Mouse (Mus musculus) neural tube, embryonic 14.5 days (tissue): Measurements from ENCODE around the gene Mrpl45. TPM values are rescaled to one million over a fixed set of nuclear protein-coding genes. Genes with fewer than 3 reads are reported as not detected.

Source experiments
- ATAC-seq: fragments of 200-750 bp; cut with Nextera tagmentation; 2 replicates; pipeline ENCODE4 v1.8.0; 2017; ENCODE audit warnings: low read depth, mild to moderate bottlenecking, moderate TSS enrichment, moderate library complexity
- H3K27ac ChIP-seq: fragments of 300-500 bp; sonication (generic); 2 replicates; pipeline ENCODE4 v1.5.1; 2014; ENCODE audit warnings: low read depth, mild to moderate bottlenecking, control low read depth, low read length, moderate library complexity, mixed read lengths
- H3K27me3 ChIP-seq: fragments of 300-500 bp; sonication (generic); 2 replicates; pipeline ENCODE4 v1.6.1; 2014; ENCODE audit warnings: low read length; ENCODE audit not compliant: control insufficient read depth, insufficient read depth
- H3K36me3 ChIP-seq: fragments of 300-500 bp; sonication (generic); 2 replicates; pipeline ENCODE4 v1.6.1; 2014; ENCODE audit warnings: low read length, mixed read lengths; ENCODE audit not compliant: control insufficient read depth, insufficient read depth
- H3K4me1 ChIP-seq: fragments of 300-500 bp; sonication (generic); 2 replicates; pipeline ENCODE4 v1.6.1; 2014; ENCODE audit warnings: low read length; ENCODE audit not compliant: control insufficient read depth, insufficient read depth
- H3K4me2 ChIP-seq: fragments of 300-500 bp; sonication (generic); 2 replicates; pipeline ENCODE4 v1.6.1; 2014; ENCODE audit warnings: mild to moderate bottlenecking, low read depth, low read length, control low read depth
- H3K4me3 ChIP-seq: fragments of 300-500 bp; sonication (generic); 2 replicates; pipeline ENCODE4 v1.5.1; 2014; ENCODE audit warnings: low read depth, low read length, control low read depth, mixed read lengths
- H3K9ac ChIP-seq: fragments of 300-500 bp; sonication (generic); replicated peaks from 2 replicates; pipeline ENCODE4 v1.6.1; 2014; ENCODE audit warnings: low read depth, mild to moderate bottlenecking, control low read depth, low read length, mixed read lengths
- H3K9me3 ChIP-seq: fragments of 300-500 bp; sonication (generic); 2 replicates; pipeline ENCODE4 v1.6.1; 2016; ENCODE audit warnings: low read length; ENCODE audit not compliant: control insufficient read depth
- WGBS: fragments of 180-500 bp; shearing (Covaris S2); extraction: QIAGEN DNeasy Blood & Tissue Kit; methylation state at CpG from one replicate; pipeline ENCODE4 v1.1.7; 2014; 5-methylcytosine and 5-hydroxymethylcytosine counted together
- polyA plus RNA-seq: library from polyadenylated mRNA; unstranded; fragments of >200 nt; fragmentation: Nextera tagmentation; extraction: Ambion mirVana; gene quantifications from 2 replicates; pipeline ENCODE4 v1.2.1, GENCODE M21; 2014

The Mrpl45 gene
- polyA plus RNA-seq, 1 experiment from 2014 or later: 43.9 TPM

- Histone ChIP-seq H3K36me3 (no peaks in the 10 kb centered on the region), H3K27ac (no peak overlapping the region), H3K4me3 (no peak overlapping the region), H3K9me3 (no peaks in the 10 kb centered on the region), H3K4me2 (no peak overlapping the region), H3K9ac (no peak overlapping the region), H3K4me1 (no peaks in the 10 kb centered on the region), H3K27me3 (no peaks in the 10 kb centered on the region)
- no peak for ATAC-seq
Measured at GRCm38 (mm10) chr11:97287643-97288042, 27.9 kb upstream of the Mrpl45 start.

GRCm38 (mm10) chr11:97289276-97290230 is 26.0 kb upstream of the Mrpl45 start:
- H3K9ac ChIP-seq: no peak overlapping the region
- no peaks in the 10 kb centered on the region for H3K9me3 ChIP-seq
- H3K4me2 ChIP-seq: no peak overlapping the region
- H3K4me3 ChIP-seq: no peak overlapping the region
- no peaks in the 10 kb centered on the region for H3K4me1 ChIP-seq
- no peaks in the 10 kb centered on the region for H3K36me3 ChIP-seq
- no peak for ATAC-seq
- no peaks in the 10 kb centered on the region for H3K27me3 ChIP-seq
- WGBS: 56% methylated on average over 12 of the region's 12 CpGs
- H3K27ac ChIP-seq: no peak overlapping the region

- no peaks in the 10 kb centered on the region for H3K36me3 ChIP-seq
- 100% methylated on average over 1 of the region's 1 CpGs for WGBS
- ATAC-seq: no peak
- no peak overlapping the region for H3K4me2 ChIP-seq
- H3K9ac ChIP-seq: no peak overlapping the region
- H3K4me1 ChIP-seq: no peaks in the 10 kb centered on the region
- H3K4me3 ChIP-seq: no peak overlapping the region
- no peaks in the 10 kb centered on the region for H3K27me3 ChIP-seq
- H3K9me3 ChIP-seq: no peaks in the 10 kb centered on the region
- H3K27ac ChIP-seq: no peak overlapping the region
Measured at GRCm38 (mm10) chr11:97292731-97293130, 22.8 kb upstream of the Mrpl45 start.

- no peak for ATAC-seq
- Histone ChIP-seq H3K4me1 (no peaks in the 10 kb centered on the region), H3K27ac (no peak overlapping the region), H3K9me3 (no peaks in the 10 kb centered on the region), H3K27me3 (no peaks in the 10 kb centered on the region), H3K4me2 (no peak overlapping the region), H3K4me3 (no peak overlapping the region), H3K9ac (no peak overlapping the region), H3K36me3 (no peaks in the 10 kb centered on the region)
- 93% methylated on average over 3 of the region's 4 CpGs for WGBS
Measured at GRCm38 (mm10) chr11:97296542-97296941, 19.0 kb upstream of the Mrpl45 start.

- no peaks in the 10 kb centered on the region for H3K27me3 ChIP-seq
- no peak for ATAC-seq
- no peaks in the 10 kb centered on the region for H3K9me3 ChIP-seq
- no peak overlapping the region for H3K27ac ChIP-seq
- no peak overlapping the region for H3K4me2 ChIP-seq
- no peaks in the 10 kb centered on the region for H3K36me3 ChIP-seq
- 92% methylated on average over 2 of the region's 2 CpGs for WGBS
- no peaks in the 10 kb centered on the region for H3K4me1 ChIP-seq
- no peak overlapping the region for H3K9ac ChIP-seq
- no peak overlapping the region for H3K4me3 ChIP-seq
Measured at GRCm38 (mm10) chr11:97299939-97300338, 15.6 kb upstream of the Mrpl45 start.

GRCm38 (mm10) chr11:97301406-97301805 is 14.1 kb upstream of the Mrpl45 start:
- Histone ChIP-seq H3K27me3 (no peaks in the 10 kb centered on the region), H3K4me3 (no peak overlapping the region), H3K36me3 (no peaks in the 10 kb centered on the region), H3K27ac (no peak overlapping the region), H3K9me3 (no peaks in the 10 kb centered on the region), H3K4me2 (no peak overlapping the region), H3K9ac (no peak overlapping the region), H3K4me1 (no peaks in the 10 kb centered on the region)
- ATAC-seq: no peak
- WGBS: 88% methylated on average over 16 of the region's 16 CpGs

GRCm38 (mm10) chr11:97302231-97302781 is 13.2 kb upstream of the Mrpl45 start:
- H3K4me3 ChIP-seq: no peak overlapping the region
- H3K9me3 ChIP-seq: no peaks in the 10 kb centered on the region
- H3K36me3 ChIP-seq: no peaks in the 10 kb centered on the region
- no peak overlapping the region for H3K4me2 ChIP-seq
- WGBS: 26% methylated on average over 7 of the region's 7 CpGs
- no peaks in the 10 kb centered on the region for H3K4me1 ChIP-seq
- no peak overlapping the region for H3K9ac ChIP-seq
- ATAC-seq: no peak
- H3K27ac ChIP-seq: no peak overlapping the region
- no peaks in the 10 kb centered on the region for H3K27me3 ChIP-seq

GRCm38 (mm10) chr11:97304631-97305030 is 10.9 kb upstream of the Mrpl45 start:
- no peaks in the 10 kb centered on the region for H3K36me3 ChIP-seq
- H3K27ac ChIP-seq: no peak overlapping the region
- H3K9me3 ChIP-seq: no peaks in the 10 kb centered on the region
- H3K27me3 ChIP-seq: no peaks in the 10 kb centered on the region
- H3K4me1 ChIP-seq: no peaks in the 10 kb centered on the region; the same call in 1 of the 2 replicates
- H3K4me3 ChIP-seq: no peak overlapping the region
- H3K4me2 ChIP-seq: no peak overlapping the region
- WGBS: 88% methylated on average over 5 of the region's 5 CpGs
- H3K9ac ChIP-seq: no peak overlapping the region
- no peak for ATAC-seq

GRCm38 (mm10) chr11:97307294-97308069 is 8.0 kb upstream of the Mrpl45 start:
- no peak overlapping the region for H3K27ac ChIP-seq
- peaks cover 5% of the 10 kb centered on the region; the same call in 1 of the 2 replicates for H3K4me1 ChIP-seq
- H3K9me3 ChIP-seq: no peaks in the 10 kb centered on the region
- 95% methylated on average over 11 of the region's 11 CpGs for WGBS
- H3K4me3 ChIP-seq: no peak overlapping the region
- H3K36me3 ChIP-seq: no peaks in the 10 kb centered on the region
- H3K9ac ChIP-seq: no peak overlapping the region
- no peak overlapping the region for H3K4me2 ChIP-seq
- ATAC-seq: no peak
- H3K27me3 ChIP-seq: no peaks in the 10 kb centered on the region
